Mouse (Mus musculus): ENCODE data around the gene Slc25a43. TPM values are rescaled to one million over a fixed set of nuclear protein-coding genes. Genes with fewer than 3 reads are reported as not detected.

Slc25a43 gene
- 0.92 and 0.99 TPM in 2 replicates for polyA plus RNA-seq (2015; fragmentation: Nextera tagmentation; extraction: Ambion mirVana)

DNA sequence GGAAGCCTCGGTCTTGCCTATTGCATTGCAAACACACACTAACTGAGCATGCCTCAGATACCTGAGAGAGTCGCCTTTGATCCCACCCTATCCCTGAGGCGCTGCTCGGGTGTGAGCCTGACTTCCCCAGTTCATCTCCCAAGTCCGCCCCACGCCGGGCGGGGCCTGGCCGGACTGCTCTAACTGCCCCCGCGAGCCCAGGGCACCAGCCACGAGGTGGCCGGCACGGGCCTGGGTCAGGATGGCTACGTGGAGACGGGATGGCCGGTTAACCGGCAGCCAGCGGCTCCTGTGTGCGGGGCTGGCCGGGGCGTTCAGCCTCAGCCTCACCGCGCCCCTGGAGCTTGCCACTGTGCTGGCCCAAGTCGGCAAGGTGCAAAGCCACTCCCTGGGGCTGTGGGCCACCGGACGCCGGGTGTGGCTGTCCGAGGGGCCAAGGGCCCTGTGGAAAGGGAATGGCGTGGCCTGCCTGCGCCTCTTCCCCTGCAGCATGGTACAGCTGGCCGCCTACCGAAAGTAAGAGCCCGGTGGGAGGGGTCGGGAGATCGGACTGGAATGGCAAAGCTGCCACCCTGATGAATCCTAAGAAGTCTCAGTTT is at the start of gene Slc25a43:
Gene Slc25a43, plus strand, starts transcription at position 157 of the 599 bp plus-strand sequence.
- H3K27ac ChIP-seq (ENCODE audit: low read length) = no peak within 1 kb of the TSS

DNA sequence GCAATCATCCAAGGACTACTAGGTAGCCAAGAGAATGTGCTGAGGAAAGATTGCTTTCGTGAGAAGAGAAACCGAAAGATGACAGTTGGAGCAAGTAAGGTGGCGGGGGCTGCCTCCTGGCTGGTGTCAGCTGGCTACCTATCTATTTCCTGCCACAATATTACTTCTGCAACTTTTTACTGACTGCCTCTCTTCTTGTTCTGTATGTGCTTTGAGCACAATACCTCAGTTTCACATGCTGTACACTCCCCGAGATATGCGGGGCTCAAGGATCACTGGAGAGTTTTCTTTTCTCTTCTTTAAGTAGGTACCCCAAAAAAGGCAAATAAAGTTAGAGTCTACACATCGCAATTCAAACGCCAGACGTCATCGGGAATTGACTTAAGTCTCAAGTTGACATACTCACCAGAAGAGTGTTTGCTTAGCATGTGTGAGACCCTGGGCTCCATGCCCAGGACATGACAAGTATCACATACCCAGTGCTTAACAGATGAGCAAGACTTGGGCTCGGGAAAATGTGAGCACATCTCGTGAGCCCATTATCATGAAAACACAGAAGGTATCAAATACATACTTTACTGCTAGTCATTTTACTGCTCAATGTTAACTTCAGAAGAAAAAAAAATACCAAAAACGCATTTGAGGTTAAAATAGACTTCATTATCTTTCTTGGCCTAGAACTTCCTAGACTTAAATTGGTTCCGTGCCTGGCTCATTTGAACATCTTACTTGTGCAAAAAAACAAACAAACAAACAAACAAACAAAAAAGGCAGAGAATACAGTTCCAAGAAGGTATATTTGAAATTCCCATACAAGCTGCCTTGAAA is 3.1 kb upstream of the Slc25a43 start:
- 51% methylated on average over 13 of the region's 13 CpGs for WGBS (ENCODE audit: insufficient replicate concordance)
- H3K36me3 ChIP-seq (ENCODE audit: control insufficient read depth, insufficient read depth) = no peaks in the 10 kb centered on the region
- no peak overlapping the region; the same call in 1 of the 2 replicates for H3K4me2 ChIP-seq (ENCODE audit: low read depth, low read length)
- ATAC-seq (ENCODE audit: low read depth) = no peak
- H3K27ac ChIP-seq (ENCODE audit: low read length) = no peak overlapping the region
- H3K27me3 ChIP-seq (ENCODE audit: control insufficient read depth, insufficient read depth, low read depth, low read length) = no peaks in the 10 kb centered on the region
- H3K4me3 ChIP-seq (ENCODE audit: low read depth, low read length) = 0 out of 2 replicates have a peak overlapping the region, but pooled peaks have one; percentile 13
- H3K9me3 ChIP-seq (replicated peaks; ENCODE audit: control insufficient read depth, low read length) = no peaks in the 10 kb centered on the region
- H3K4me1 ChIP-seq (ENCODE audit: control insufficient read depth, low read depth, low read length) = peaks cover 5% of the 10 kb centered on the region
- no peak overlapping the region for H3K9ac ChIP-seq (ENCODE audit: low read depth, low read length)

More for the DNA sequence above, at the start of gene Slc25a43:
- H3K4me1 ChIP-seq (ENCODE audit: control insufficient read depth, low read depth, low read length) = peaks cover 5% of the 10 kb centered on the region
- H3K9ac ChIP-seq (ENCODE audit: low read depth, low read length) = peak within 1 kb of the TSS; percentile 48
- H3K9me3 ChIP-seq (replicated peaks; ENCODE audit: control insufficient read depth, low read length) = no peaks in the 10 kb centered on the region
- ATAC-seq (ENCODE audit: low read depth) = peak; percentile 41; the same call in 1 of the 2 replicates
- WGBS (ENCODE audit: insufficient replicate concordance) = 18% methylated on average over 36 of the region's 36 CpGs
- peak within 1 kb of the TSS; percentile 65 for H3K4me2 ChIP-seq (ENCODE audit: low read depth, low read length)
- peak within 1 kb of the TSS; percentile 59 for H3K4me3 ChIP-seq (ENCODE audit: low read depth, low read length)
- H3K36me3 ChIP-seq (ENCODE audit: control insufficient read depth, insufficient read depth) = no peaks in the 10 kb centered on the region
- no peaks in the 10 kb centered on the region for H3K27me3 ChIP-seq (ENCODE audit: control insufficient read depth, insufficient read depth, low read depth, low read length)

DNA sequence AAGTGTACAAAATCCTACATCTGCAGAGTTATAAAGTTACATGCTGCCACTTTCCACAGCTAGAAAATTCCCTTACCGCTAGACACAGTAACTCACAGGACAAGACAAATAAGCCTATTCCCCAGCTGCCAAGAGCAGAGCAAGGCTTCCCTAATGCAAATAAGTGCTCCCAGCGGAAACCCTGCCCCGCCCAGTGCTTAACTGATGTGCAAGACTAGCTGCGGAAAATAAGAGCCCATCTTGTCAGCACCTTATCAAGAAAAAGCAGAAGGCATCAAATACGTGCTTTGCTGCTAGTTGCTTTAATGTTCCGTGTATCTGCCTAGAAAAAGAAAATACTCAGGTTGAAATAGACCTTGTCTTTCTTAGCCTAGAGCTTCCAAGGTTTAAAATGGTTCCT is 2.2 kb upstream of the Slc25a43 start:
- no peak overlapping the region for H3K4me3 ChIP-seq (ENCODE audit: low read depth, low read length)
- H3K9me3 ChIP-seq (replicated peaks; ENCODE audit: control insufficient read depth, low read length) = no peaks in the 10 kb centered on the region
- H3K36me3 ChIP-seq (ENCODE audit: control insufficient read depth, insufficient read depth) = no peaks in the 10 kb centered on the region
- H3K4me1 ChIP-seq (ENCODE audit: control insufficient read depth, low read depth, low read length) = peaks cover 5% of the 10 kb centered on the region
- peak; percentile 82 for ATAC-seq (ENCODE audit: low read depth)
- peak overlapping the region; percentile 34 for H3K4me2 ChIP-seq (ENCODE audit: low read depth, low read length)
- 20% methylated on average over 6 of the region's 6 CpGs for WGBS (ENCODE audit: insufficient replicate concordance)
- H3K27ac ChIP-seq (ENCODE audit: low read length) = 0 out of 2 replicates have a peak overlapping the region, but pooled peaks have one; percentile 19
- H3K27me3 ChIP-seq (ENCODE audit: control insufficient read depth, insufficient read depth, low read depth, low read length) = no peaks in the 10 kb centered on the region
- no peak overlapping the region for H3K9ac ChIP-seq (ENCODE audit: low read depth, low read length)

DNA sequence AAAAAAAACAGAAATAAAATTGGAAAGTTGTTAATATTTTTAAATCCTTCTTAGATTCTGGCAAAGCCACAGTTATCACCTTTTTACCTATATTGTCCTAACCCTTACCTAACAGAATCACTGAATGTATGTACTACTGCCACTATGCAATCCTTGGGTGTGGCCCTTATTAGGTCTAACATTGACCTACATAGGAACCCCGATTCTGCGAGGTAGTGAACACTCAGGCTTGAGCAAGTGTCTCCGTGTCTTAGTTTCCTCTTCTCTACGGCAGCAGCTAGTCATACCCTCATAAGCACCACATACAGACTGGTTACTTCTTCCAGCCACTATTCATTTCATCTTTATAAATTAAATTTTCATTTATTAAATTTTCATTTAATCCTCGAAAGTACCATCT is 715 bp upstream of the Slc25a43 start:
- H3K4me1 ChIP-seq (ENCODE audit: control insufficient read depth, low read depth, low read length) = peaks cover 5% of the 10 kb centered on the region
- ATAC-seq (ENCODE audit: low read depth) = no peak
- 60% methylated on average over 5 of the region's 5 CpGs for WGBS (ENCODE audit: insufficient replicate concordance)

GRCm38 (mm10) chrX:36744735-36745134 is 1.3 kb downstream of the Slc25a43 start:
- Histone ChIP-seq H3K9me3 (replicated peaks; ENCODE audit: control insufficient read depth, low read length) (no peaks in the 10 kb centered on the region), H3K27ac (ENCODE audit: low read length) (no peak overlapping the region), H3K4me1 (ENCODE audit: control insufficient read depth, low read depth, low read length) (peaks cover 5% of the 10 kb centered on the region), H3K36me3 (ENCODE audit: control insufficient read depth, insufficient read depth) (no peaks in the 10 kb centered on the region), H3K4me2 (ENCODE audit: low read depth, low read length) (no peak overlapping the region), H3K4me3 (ENCODE audit: low read depth, low read length) (no peak overlapping the region), H3K9ac (ENCODE audit: low read depth, low read length) (no peak overlapping the region), H3K27me3 (ENCODE audit: control insufficient read depth, insufficient read depth, low read depth, low read length) (no peaks in the 10 kb centered on the region)
- WGBS (ENCODE audit: insufficient replicate concordance) = 29% methylated on average over 7 of the region's 7 CpGs
- ATAC-seq (ENCODE audit: low read depth) = no peak

More for the DNA sequence above, 715 bp upstream of the Slc25a43 start:
- H3K9ac ChIP-seq (ENCODE audit: low read depth, low read length) = no peak overlapping the region
- H3K4me3 ChIP-seq (ENCODE audit: low read depth, low read length) = no peak overlapping the region
- H3K27ac ChIP-seq (ENCODE audit: low read length) = no peak overlapping the region
- H3K27me3 ChIP-seq (ENCODE audit: control insufficient read depth, insufficient read depth, low read depth, low read length) = no peaks in the 10 kb centered on the region
- no peaks in the 10 kb centered on the region for H3K36me3 ChIP-seq (ENCODE audit: control insufficient read depth, insufficient read depth)
- H3K4me2 ChIP-seq (ENCODE audit: low read depth, low read length) = no peak overlapping the region
- no peaks in the 10 kb centered on the region for H3K9me3 ChIP-seq (replicated peaks; ENCODE audit: control insufficient read depth, low read length)

DNA sequence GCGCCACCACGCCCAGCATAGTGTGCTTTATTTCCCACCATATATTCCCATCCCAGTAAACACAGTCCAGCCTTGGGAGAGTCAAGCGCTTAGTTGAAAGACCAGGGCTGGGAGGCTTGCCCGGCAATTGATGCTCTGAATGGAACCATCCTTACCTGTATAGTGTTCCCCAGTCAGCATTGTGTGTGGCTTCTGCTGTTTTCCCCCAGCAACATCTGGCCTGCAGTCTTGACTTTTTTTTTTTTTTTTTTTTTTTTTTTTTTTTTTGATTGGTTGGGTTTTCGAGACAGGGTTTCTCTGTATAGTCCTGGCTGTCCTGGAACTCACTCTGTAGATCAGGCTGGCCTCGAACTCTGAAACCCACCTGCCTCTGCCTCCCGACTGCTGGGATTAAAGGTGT is 1.9 kb downstream of the Slc25a43 start:
- Histone ChIP-seq H3K27ac (ENCODE audit: low read length) (no peak overlapping the region), H3K4me3 (ENCODE audit: low read depth, low read length) (no peak overlapping the region), H3K27me3 (ENCODE audit: control insufficient read depth, insufficient read depth, low read depth, low read length) (no peaks in the 10 kb centered on the region), H3K4me1 (ENCODE audit: control insufficient read depth, low read depth, low read length) (peaks cover 5% of the 10 kb centered on the region), H3K9ac (ENCODE audit: low read depth, low read length) (no peak overlapping the region), H3K4me2 (ENCODE audit: low read depth, low read length) (no peak overlapping the region), H3K36me3 (ENCODE audit: control insufficient read depth, insufficient read depth) (no peaks in the 10 kb centered on the region), H3K9me3 (replicated peaks; ENCODE audit: control insufficient read depth, low read length) (no peaks in the 10 kb centered on the region)
- ATAC-seq (ENCODE audit: low read depth) = no peak
- 78% methylated on average over 7 of the region's 7 CpGs for WGBS (ENCODE audit: insufficient replicate concordance)

GRCm38 (mm10) chrX:36746789-36747188 is 3.3 kb downstream of the Slc25a43 start:
- 73% methylated on average over 8 of the region's 8 CpGs for WGBS (ENCODE audit: insufficient replicate concordance)
- ATAC-seq (ENCODE audit: low read depth) = no peak
- no peak overlapping the region for H3K4me2 ChIP-seq (ENCODE audit: low read depth, low read length)

GRCm38 (mm10) chrX:36748573-36748972 is 5.1 kb downstream of the Slc25a43 start:
- Histone ChIP-seq H3K27me3 (ENCODE audit: control insufficient read depth, insufficient read depth, low read depth, low read length) (no peaks in the 10 kb centered on the region), H3K27ac (ENCODE audit: low read length) (no peak overlapping the region), H3K36me3 (ENCODE audit: control insufficient read depth, insufficient read depth) (no peaks in the 10 kb centered on the region), H3K4me2 (ENCODE audit: low read depth, low read length) (no peak overlapping the region), H3K4me3 (ENCODE audit: low read depth, low read length) (no peak overlapping the region), H3K4me1 (ENCODE audit: control insufficient read depth, low read depth, low read length) (no peaks in the 10 kb centered on the region), H3K9me3 (replicated peaks; ENCODE audit: control insufficient read depth, low read length) (no peaks in the 10 kb centered on the region), H3K9ac (ENCODE audit: low read depth, low read length) (no peak overlapping the region)
- ATAC-seq (ENCODE audit: low read depth) = no peak
- WGBS (ENCODE audit: insufficient replicate concordance) = 56% methylated on average over 3 of the region's 3 CpGs

More at GRCm38 (mm10) chrX:36746789-36747188, 3.3 kb downstream of the Slc25a43 start:
- Histone ChIP-seq H3K9ac (ENCODE audit: low read depth, low read length) (no peak overlapping the region), H3K27me3 (ENCODE audit: control insufficient read depth, insufficient read depth, low read depth, low read length) (no peaks in the 10 kb centered on the region), H3K27ac (ENCODE audit: low read length) (no peak overlapping the region), H3K36me3 (ENCODE audit: control insufficient read depth, insufficient read depth) (no peaks in the 10 kb centered on the region), H3K4me1 (ENCODE audit: control insufficient read depth, low read depth, low read length) (no peaks in the 10 kb centered on the region; the same call in 1 of the 2 replicates), H3K4me3 (ENCODE audit: low read depth, low read length) (no peak overlapping the region), H3K9me3 (replicated peaks; ENCODE audit: control insufficient read depth, low read length) (no peaks in the 10 kb centered on the region)

- Histone ChIP-seq H3K9me3 (replicated peaks; ENCODE audit: control insufficient read depth, low read length) (no peaks in the 10 kb centered on the region), H3K27me3 (ENCODE audit: control insufficient read depth, insufficient read depth, low read depth, low read length) (no peaks in the 10 kb centered on the region), H3K4me1 (ENCODE audit: control insufficient read depth, low read depth, low read length) (no peaks in the 10 kb centered on the region), H3K9ac (ENCODE audit: low read depth, low read length) (no peak overlapping the region), H3K4me2 (ENCODE audit: low read depth, low read length) (no peak overlapping the region), H3K4me3 (ENCODE audit: low read depth, low read length) (no peak overlapping the region), H3K36me3 (ENCODE audit: control insufficient read depth, insufficient read depth) (no peaks in the 10 kb centered on the region), H3K27ac (ENCODE audit: low read length) (no peak overlapping the region)
- 56% methylated on average over 6 of the region's 6 CpGs for WGBS (ENCODE audit: insufficient replicate concordance)
- ATAC-seq (ENCODE audit: low read depth) = no peak
Observed at GRCm38 (mm10) chrX:36749281-36749785, 5.9 kb downstream of the Slc25a43 start.

All from liver, embryonic 16.5 days (tissue).